18 mouse cellular contexts compared by ENCODE assay signal in the genomic region with DNA sequence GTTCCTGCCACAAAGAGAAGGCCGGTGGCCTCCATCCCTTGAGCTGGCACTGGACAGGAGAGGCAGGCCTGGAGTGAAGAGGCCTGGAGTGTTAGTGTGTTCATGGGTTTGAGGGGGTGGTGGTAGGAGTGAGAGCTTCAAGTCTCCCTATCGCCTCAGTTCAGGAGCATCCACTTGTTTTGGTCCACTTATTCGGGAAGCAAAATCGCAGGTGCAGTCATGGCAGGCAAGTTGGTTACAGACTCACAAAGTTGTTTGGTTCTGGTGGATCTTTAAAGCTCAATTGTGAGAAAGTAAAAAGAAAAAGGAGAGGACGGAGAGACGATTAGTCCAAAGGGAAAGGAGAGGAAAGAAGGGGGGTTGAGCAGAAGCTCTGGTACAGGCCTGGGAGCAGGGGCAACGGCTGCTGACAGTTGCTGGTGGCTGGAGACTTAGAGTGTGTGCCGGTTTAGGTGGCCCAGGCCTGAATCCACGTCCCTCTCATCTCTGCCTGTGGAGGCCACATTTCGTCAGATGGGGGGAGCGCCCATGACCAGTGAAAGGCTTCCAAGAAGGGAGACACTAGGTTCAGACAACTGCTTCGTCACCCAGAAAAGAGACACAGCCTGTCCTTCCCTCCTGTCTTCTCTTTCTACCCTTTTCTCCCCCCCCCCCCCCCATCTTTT. TPM values are rescaled to one million over a fixed set of nuclear protein-coding genes. Genes with fewer than 3 reads are reported as not detected.
DNase-seq lines count a peak whose midpoint lies in the region; ATAC-seq lines count a peak whose summit lies in the region.
"Had no signal": no experiment of that assay in that cellular context is flagged by ENCODE, and none has a peak within 500 bp of the region (broad histone marks: within the 10 kb centered on the region; RNA-seq: fewer than 3 reads in every experiment).

No protein-coding gene starts in this region.

- H3K9me3 ChIP-seq in forebrain, embryonic 12.5 days = no peaks in the 10 kb centered on the region
- H3K9me3 ChIP-seq in midbrain, embryonic 13.5 days = no peaks in the 10 kb centered on the region

- peak overlapping the region; percentile 69 for H3K4me2 ChIP-seq in forebrain, embryonic 12.5 days
- peak overlapping the region; percentile 53 for H3K4me2 ChIP-seq in midbrain, embryonic 13.5 days (replicated peaks)

- intact Hi-C loops in heart, postnatal 36 days (cut with DNase I) = no loop called here
- intact Hi-C loops in left cerebral cortex, postnatal 4 days (cut with DNase I) = no loop called here

- peaks cover 94% of the 10 kb centered on the region for H3K27me3 ChIP-seq in forebrain, embryonic 12.5 days
- peaks cover 94% of the 10 kb centered on the region for H3K27me3 ChIP-seq in midbrain, embryonic 13.5 days

- DNase-seq in heart, adult 11 months = peak; percentile 68
- no peak for DNase-seq in heart, postnatal 4 days
- peak; percentile 46 for DNase-seq in R1 (ENCODE audit: low read depth, low spot score)
- DNase-seq in heart, postnatal 36 days = no peak
- DNase-seq in left cerebral cortex, postnatal 4 days = no peak
- no peak for DNase-seq in spleen, postnatal 10 days (ENCODE audit: low spot score in 2 of 2)
- DNase-seq: adrenal gland, postnatal 14 days; cerebellum, adult 9-11 months; gastrocnemius, adult 2 months; heart, postnatal 14 days; kidney, adult 11 months; layer of hippocampus, postnatal 36 days; liver, postnatal 0 days had no signal

- H3K4me1 ChIP-seq in forebrain, embryonic 12.5 days = peaks cover 74% of the 10 kb centered on the region
- H3K4me1 ChIP-seq in midbrain, embryonic 13.5 days (replicated peaks) = peaks cover 32% of the 10 kb centered on the region

- H3K4me3 ChIP-seq in forebrain, embryonic 12.5 days (replicated peaks) = peak overlapping the region; percentile 59
- H3K4me3 ChIP-seq in midbrain, embryonic 13.5 days (replicated peaks) = peak overlapping the region; percentile 46

- peak overlapping the region; percentile 83 for H3K9ac ChIP-seq in forebrain, embryonic 12.5 days
- peak overlapping the region; percentile 67 for H3K9ac ChIP-seq in midbrain, embryonic 13.5 days (replicated peaks)
- H3K9ac ChIP-seq: liver, postnatal 0 days had no signal

- peak overlapping the region; percentile 95 for H3K27ac ChIP-seq in forebrain, embryonic 12.5 days
- H3K27ac ChIP-seq in midbrain, embryonic 13.5 days = peak overlapping the region; percentile 87
- H3K27ac ChIP-seq: gastrocnemius, adult 2 months had no signal

- ATAC-seq in forebrain, embryonic 12.5 days (ENCODE audit: low FRiP score) = no peak
- no peak for ATAC-seq in midbrain, embryonic 13.5 days
- ATAC-seq: liver, postnatal 0 days had no signal

- 4% methylated on average over 12 of the region's 12 CpGs for WGBS in forebrain, embryonic 12.5 days
- WGBS in midbrain, embryonic 13.5 days = 5% methylated on average over 12 of the region's 12 CpGs

- no peaks in the 10 kb centered on the region for H3K36me3 ChIP-seq in forebrain, embryonic 12.5 days (replicated peaks)
- no peaks in the 10 kb centered on the region for H3K36me3 ChIP-seq in midbrain, embryonic 13.5 days

RNA-seq across cellular contexts. Expression of a gene that starts 9.2 kb away (rescaled TPM):
- not detected for total RNA-seq in heart, postnatal 4 days (2021)
- polyA plus RNA-seq in forebrain, embryonic 12.5 days (2016; fragmentation: Nextera tagmentation; extraction: Ambion mirVana) = 26.1 and 27.4 TPM in 2 replicates
- polyA plus RNA-seq in midbrain, embryonic 13.5 days (2015; fragmentation: Nextera tagmentation; extraction: Ambion mirVana) = 15.6 and 21.9 TPM in 2 replicates
- total RNA-seq in heart, postnatal 36 days (2021) = not detected
- total RNA-seq in left cerebral cortex, postnatal 4 days (2021) = 1 to 10 TPM; 2.4 to 6.4 TPM
- total RNA-seq: adrenal gland, postnatal 14 days; gastrocnemius, adult 2 months; heart, postnatal 14 days; megakaryocyte progenitor cell, adult 5-6 weeks had no signal
- polyA plus RNA-seq: large intestine, adult 2 months; liver, postnatal 0 days; testis, adult 2 months had no signal

Comparison
In these comparisons a context has a peak if more than half of its experiments do, and no peak if none do; other contexts are left out.
1. DNase-seq: peak in heart, adult 11 months (single experiment) and R1 (single experiment); none in heart, postnatal 4 days (single experiment), heart, postnatal 36 days (0 of 2), left cerebral cortex, postnatal 4 days (single experiment) and spleen, postnatal 10 days (0 of 2).